8 mouse cellular contexts compared by ENCODE assay signal in genomic region chr11:19026581-19027561, GRCm38 (mm10). TPM values are rescaled to one million over a fixed set of nuclear protein-coding genes. Genes with fewer than 3 reads are reported as not detected.
DNase-seq lines count a peak whose midpoint lies in the region; ATAC-seq and TF ChIP-seq lines count a peak whose summit lies in the region.

No protein-coding gene starts in this region.

- peak; percentile 73 for ATAC-seq in frontal cortex, adult (ENCODE audit: low TSS enrichment)
- peak; percentile 79 for ATAC-seq in forebrain, embryonic 13.5 days
- ATAC-seq in hindbrain, embryonic 11.5 days (ENCODE audit: low FRiP score): peak; percentile 92
- peak; percentile 72 for ATAC-seq in liver, embryonic 12.5 days

- DNase-seq in frontal cortex, postnatal 36 days (ENCODE audit: low spot score in 2 of 2): no peak
- DNase-seq in brain, embryonic 14.5 days (ENCODE audit: low read depth): peak; percentile 82
- peak; percentile 83 for DNase-seq in hindbrain, embryonic 11.5 days (ENCODE audit: low spot score)
- peak; percentile 83 for DNase-seq in neural tube, embryonic 10.5 days (ENCODE audit: extremely low spot score, low spot score)
- DNase-seq in T-cell, adult 2 months (ENCODE audit: low spot score): no peak

- H3K9me3 ChIP-seq in forebrain, embryonic 13.5 days (replicated peaks): no peaks in the 10 kb centered on the region
- no peaks in the 10 kb centered on the region for H3K9me3 ChIP-seq in hindbrain, embryonic 11.5 days (ENCODE audit: control insufficient read depth, low read length)
- H3K9me3 ChIP-seq in liver, embryonic 12.5 days (replicated peaks): no peaks in the 10 kb centered on the region

- peaks cover 54% of the 10 kb centered on the region for H3K27me3 ChIP-seq in forebrain, embryonic 13.5 days
- no peaks in the 10 kb centered on the region for H3K27me3 ChIP-seq in hindbrain, embryonic 11.5 days (ENCODE audit: control insufficient read depth, insufficient read depth, low read length)
- H3K27me3 ChIP-seq in liver, embryonic 12.5 days (replicated peaks): peaks cover 27% of the 10 kb centered on the region

- peak overlapping the region; percentile 49 for H3K4me3 ChIP-seq in forebrain, embryonic 13.5 days
- H3K4me3 ChIP-seq in hindbrain, embryonic 11.5 days (ENCODE audit: low read depth, low read length): peak overlapping the region; percentile 40
- H3K4me3 ChIP-seq in liver, embryonic 12.5 days: peak overlapping the region; percentile 52

- H3K27ac ChIP-seq in forebrain, embryonic 13.5 days: no peak overlapping the region
- peak overlapping the region; percentile 68 for H3K27ac ChIP-seq in hindbrain, embryonic 11.5 days (ENCODE audit: low read depth, low read length)
- H3K27ac ChIP-seq in liver, embryonic 12.5 days: no peak overlapping the region

- no peak for TF ChIP-seq POLR2A in brain, embryonic 14.5 days (IDR thresholded peaks at IDR 0.05; ENCODE audit: borderline replicate concordance, extremely low read depth, insufficient read depth, insufficient read length, poor library complexity, severe bottlenecking)

- peak overlapping the region; percentile 68 for H3K9ac ChIP-seq in forebrain, embryonic 13.5 days
- peak overlapping the region; percentile 73 for H3K9ac ChIP-seq in hindbrain, embryonic 11.5 days (ENCODE audit: low read depth, low read length)
- H3K9ac ChIP-seq in liver, embryonic 12.5 days: peak overlapping the region; percentile 53

- H3K36me3 ChIP-seq in forebrain, embryonic 13.5 days (ENCODE audit: poor library complexity, severe bottlenecking): no peaks in the 10 kb centered on the region
- H3K36me3 ChIP-seq in hindbrain, embryonic 11.5 days (ENCODE audit: control insufficient read depth, insufficient read depth, low read length): no peaks in the 10 kb centered on the region
- H3K36me3 ChIP-seq in liver, embryonic 12.5 days: no peaks in the 10 kb centered on the region

- H3K4me1 ChIP-seq in forebrain, embryonic 13.5 days: peaks cover 18% of the 10 kb centered on the region
- peaks cover 3% of the 10 kb centered on the region; the same call in 1 of the 2 replicates for H3K4me1 ChIP-seq in hindbrain, embryonic 11.5 days (replicated peaks; ENCODE audit: control insufficient read depth, insufficient read depth, low read length)
- H3K4me1 ChIP-seq in liver, embryonic 12.5 days: peaks cover 25% of the 10 kb centered on the region; the same call in 1 of the 2 replicates

- peak overlapping the region; percentile 98 for H3K4me2 ChIP-seq in forebrain, embryonic 13.5 days
- H3K4me2 ChIP-seq in hindbrain, embryonic 11.5 days (replicated peaks; ENCODE audit: low read depth, low read length): peak overlapping the region; percentile 78
- H3K4me2 ChIP-seq in liver, embryonic 12.5 days: peak overlapping the region; percentile 78

- under 1% methylated on average over 58 of the region's 58 CpGs for WGBS in forebrain, embryonic 13.5 days
- under 1% methylated on average over 58 of the region's 58 CpGs for whole genome bisulfite sequencing in hindbrain, embryonic 11.5 days
- WGBS in liver, embryonic 12.5 days (ENCODE audit: insufficient replicate concordance): under 1% methylated on average over 58 of the region's 58 CpGs

- TF ChIP-seq CTCF in brain, embryonic 14.5 days (IDR thresholded peaks at IDR 0.05; ENCODE audit: borderline replicate concordance, extremely low read depth, insufficient read depth, insufficient read length): no peak

RNA-seq across cellular contexts. Expression of gene Meis1, which starts 8.1 kb away (rescaled TPM):
- 31.8 and 68.8 TPM in 2 replicates for polyA plus RNA-seq in brain, embryonic 14.5 days (2012; rRNA removed)
- polyA plus RNA-seq in forebrain, embryonic 13.5 days (2015; fragmentation: Nextera tagmentation; extraction: Ambion mirVana): 28.6 and 46.9 TPM in 2 replicates
- 132 and 149 TPM in 2 replicates for polyA plus RNA-seq in hindbrain, embryonic 11.5 days (2014; fragmentation: Nextera tagmentation; extraction: Ambion mirVana)
- polyA plus RNA-seq in liver, embryonic 12.5 days (2016; fragmentation: Nextera tagmentation; extraction: Ambion mirVana): 24.6 TPM in 2 replicates

Comparison
In these comparisons a context has a peak if more than half of its experiments do, and no peak if none do; other contexts are left out.
1. DNase-seq: peak in brain, embryonic 14.5 days (single experiment), hindbrain, embryonic 11.5 days (single experiment) and neural tube, embryonic 10.5 days (single experiment); none in frontal cortex, postnatal 36 days (0 of 2) and T-cell, adult 2 months (single experiment).
2. Peak in every context shown above with its lines, with median percentiles within 50 percentile points of each other: ATAC-seq, H3K4me2 ChIP-seq, H3K4me3 ChIP-seq and H3K9ac ChIP-seq.